Mouse (Mus musculus) thymus, adult 2 months (tissue): ENCODE results near the gene S100a5.

Experiments
- CTCF ChIP-seq: fragments of 200-500 bp; IDR thresholded peaks from 2 replicates; pipeline ENCODE4 v1.5.1; 2012; ENCODE audit warnings: mild to moderate bottlenecking, control low read depth, low read length, moderate library complexity, borderline replicate concordance; ENCODE audit not compliant: control insufficient read depth, poor library complexity, insufficient read depth; ENCODE audit errors: extremely low read depth
- POLR2A ChIP-seq: fragments of 200-500 bp; IDR thresholded peaks from 2 replicates; pipeline ENCODE4 v1.6.1; 2012; ENCODE audit warnings: mild to moderate bottlenecking, low read length, control low read depth, moderate library complexity; ENCODE audit not compliant: control insufficient read depth, poor library complexity, insufficient read depth; ENCODE audit errors: extremely low read depth

DNA sequence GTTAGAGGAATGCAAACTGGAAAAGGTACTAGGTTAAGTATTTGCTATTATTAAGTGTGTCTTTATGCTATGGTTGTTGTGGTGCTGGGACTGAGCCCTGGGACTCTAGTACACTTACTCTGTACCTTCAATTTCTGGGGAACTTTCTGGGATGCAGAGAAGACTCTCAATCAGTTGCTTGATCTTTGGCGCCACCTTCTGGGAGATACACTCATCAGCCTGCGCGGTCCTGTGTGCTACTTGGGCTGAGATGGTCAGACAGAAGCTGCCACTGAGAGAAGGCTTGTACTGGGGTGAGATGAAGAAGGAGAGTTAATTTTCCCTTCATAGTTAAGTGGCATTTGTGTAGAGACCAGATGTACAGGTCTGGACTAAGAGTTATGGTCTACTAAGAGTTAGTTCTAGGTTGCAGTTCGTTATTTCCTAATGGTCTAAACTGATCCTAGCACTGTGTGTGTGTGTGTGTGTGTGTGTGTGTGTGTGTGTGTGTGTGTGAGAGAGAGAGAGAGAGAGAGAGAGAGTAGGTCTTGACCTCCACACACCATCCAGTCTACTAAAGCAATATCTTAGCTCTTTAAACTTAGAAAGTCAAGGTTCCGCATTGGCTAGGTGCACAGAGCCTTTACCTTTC, 44.7 kb downstream of the S100a5 start:
- TF ChIP-seq CTCF (no peak), POLR2A (no peak)
